Mouse (Mus musculus) right cerebral cortex, postnatal 25 days (tissue): Measurements from ENCODE around the gene Map4k4.

Experiments
- DNase-seq: peaks from one replicate; pipeline ENCODE4 v3.0.0; 2022

The Map4k4 gene

DNA sequence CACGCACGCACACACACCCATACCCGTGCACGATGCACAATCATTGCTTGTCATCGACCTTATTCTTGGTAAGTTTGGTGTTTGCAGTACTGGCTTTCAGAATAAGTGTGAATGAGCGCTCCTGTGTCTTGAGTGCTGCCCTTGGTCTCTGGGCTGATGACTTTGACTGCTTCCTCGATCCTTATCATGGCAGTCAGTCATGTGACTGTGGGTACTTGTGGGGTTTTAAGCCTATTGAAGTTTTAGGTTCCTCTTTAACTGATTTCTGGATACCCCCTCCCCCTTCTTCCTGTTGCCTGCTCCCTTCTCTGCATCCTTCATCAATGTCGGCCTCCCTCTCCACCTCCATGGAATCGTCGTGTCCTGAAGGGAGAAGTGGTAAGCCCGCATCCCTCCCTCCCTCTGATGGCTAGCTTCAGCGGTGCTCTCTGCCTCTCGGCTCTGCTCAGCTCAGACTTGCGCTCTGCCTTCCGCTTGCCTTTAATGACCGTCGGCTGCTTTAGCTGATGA lies 107.3 kb downstream of the Map4k4 start:
- DNase-seq: no peak

DNA sequence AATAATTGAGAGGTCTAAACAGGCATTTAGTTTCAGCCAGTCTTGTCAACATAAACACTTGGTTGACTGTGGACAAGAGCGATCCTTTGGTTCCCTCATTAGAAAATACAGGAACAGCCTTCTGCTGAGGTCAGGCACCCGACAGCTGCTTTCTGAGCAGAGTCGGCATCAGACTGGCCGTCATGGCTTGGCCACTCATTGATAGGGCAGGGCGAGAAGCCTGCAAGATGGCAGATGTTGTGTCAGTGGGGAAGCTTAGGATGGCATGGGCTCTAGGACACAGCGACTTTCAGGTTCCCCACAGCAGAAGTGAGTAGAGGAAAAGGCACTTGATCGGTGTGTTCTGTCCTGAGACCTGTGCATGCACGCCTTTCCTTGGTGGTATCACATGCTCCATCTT lies 112.0 kb downstream of the Map4k4 start:
- DNase-seq: no peak

DNA sequence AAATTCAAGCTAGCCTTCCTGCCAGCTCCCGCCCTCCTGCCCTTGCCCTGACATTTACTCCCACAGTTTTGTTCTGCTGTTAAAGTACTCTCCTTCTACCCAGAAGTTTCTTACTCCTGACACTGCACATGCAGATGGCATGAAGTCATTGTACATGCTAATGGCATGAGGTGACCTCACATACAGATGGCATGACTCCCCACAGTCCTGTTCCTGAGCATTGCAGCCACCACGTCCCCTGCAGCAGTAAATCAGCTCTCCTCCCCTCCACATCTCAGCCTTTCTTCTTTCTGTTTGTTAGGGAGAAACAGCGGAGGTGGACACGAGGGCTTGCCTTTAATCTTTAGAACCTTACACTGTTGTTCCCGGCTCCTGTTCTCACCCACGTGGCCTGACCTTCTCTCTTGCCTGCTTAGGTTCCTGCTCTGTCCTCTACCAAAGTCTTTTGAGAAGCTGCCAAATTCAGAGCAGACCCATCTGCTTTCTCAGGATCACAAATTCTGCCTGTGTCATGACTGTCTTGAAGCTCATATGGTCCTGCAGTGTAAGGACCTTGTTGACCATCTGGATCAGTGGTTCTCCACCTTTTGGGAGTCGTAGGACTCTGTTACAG lies 114.5 kb downstream of the Map4k4 start:
- DNase-seq: no peak

DNA sequence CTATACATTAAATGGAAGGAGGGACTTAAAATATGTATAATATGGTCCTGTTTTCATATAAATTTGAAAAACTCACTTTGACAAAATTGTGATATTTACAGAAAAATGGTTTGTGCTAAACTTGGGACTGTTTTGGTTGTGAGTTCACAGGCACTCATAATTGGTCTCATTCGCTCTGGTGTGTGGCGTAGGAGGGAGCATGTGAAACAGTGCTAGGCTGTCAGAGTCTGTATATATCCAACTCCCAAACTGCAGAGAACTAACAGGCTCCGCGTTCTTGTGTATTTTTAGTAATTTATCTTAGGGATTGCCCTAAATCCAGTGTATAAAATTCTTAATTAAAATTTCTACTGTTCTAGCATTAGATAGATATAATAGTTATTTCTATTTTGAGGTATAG lies 120.9 kb downstream of the Map4k4 start:
- DNase-seq: no peak

DNA sequence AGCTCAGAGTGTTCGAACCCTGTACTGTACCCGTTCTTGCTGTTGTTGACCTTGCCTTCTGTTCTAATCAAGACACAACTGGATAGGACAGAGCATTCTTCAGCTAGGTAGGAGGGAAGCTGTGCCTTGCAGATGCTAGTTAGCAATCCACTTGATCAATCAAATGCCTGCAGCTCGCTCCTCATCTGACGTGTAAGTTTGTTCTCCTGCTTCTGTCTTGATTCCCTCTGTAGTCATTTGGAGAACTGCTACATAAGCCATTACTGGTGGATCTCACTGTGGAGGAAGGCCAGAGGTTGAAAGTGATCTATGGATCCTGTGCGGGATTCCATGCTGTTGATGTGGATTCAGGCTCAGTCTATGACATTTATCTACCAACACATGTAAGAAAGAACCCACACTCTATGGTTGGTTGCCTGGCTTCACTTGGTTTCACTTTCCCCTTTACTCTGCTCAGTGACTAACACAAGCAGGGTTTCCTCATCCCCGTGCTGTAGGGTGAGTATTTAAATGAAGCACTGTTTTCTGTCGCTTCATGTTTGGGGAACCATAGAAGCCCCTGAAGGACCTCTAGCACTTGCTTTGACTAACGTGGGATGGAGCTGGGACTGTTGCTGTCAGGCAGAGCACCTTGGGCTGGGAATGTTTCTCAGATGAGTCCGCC lies 121.9 kb downstream of the Map4k4 start:
- DNase-seq: no peak

DNA sequence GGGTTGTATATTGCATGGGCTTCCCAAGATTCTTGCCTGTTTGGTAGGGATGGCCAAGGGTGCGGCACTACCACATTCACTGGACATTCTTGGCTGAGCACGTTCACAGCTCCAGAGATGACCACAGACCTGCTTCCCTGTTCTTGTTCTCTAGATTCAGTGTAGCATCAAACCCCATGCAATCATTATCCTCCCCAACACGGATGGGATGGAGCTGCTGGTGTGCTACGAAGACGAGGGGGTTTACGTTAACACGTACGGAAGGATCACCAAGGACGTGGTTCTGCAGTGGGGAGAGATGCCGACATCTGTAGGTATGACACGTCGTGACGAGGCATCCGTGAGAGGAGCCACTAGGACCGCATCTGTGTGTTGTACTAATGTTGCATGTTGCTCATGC lies 122.5 kb downstream of the Map4k4 start:
- DNase-seq: no peak

DNA sequence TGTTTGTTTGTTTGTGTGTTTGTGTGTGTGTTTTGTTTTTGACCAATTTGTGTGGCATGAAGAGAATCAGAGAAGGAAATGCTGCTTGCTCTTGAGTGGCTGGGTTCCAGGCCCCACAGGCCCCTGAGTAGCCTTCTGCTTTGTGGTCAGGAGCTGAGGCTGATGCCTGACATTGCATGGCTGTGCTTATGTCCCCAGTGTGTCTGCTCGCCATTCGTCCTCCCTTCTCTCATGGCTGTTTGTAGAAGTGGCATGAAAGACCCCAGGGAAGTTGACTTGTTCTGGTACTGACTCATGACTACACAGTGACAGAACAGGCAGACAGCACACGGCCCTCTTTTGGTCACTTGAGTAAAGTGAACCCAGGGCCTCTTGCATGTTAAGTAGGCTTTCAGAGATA lies 123.0 kb downstream of the Map4k4 start:
- DNase-seq: no peak

DNA sequence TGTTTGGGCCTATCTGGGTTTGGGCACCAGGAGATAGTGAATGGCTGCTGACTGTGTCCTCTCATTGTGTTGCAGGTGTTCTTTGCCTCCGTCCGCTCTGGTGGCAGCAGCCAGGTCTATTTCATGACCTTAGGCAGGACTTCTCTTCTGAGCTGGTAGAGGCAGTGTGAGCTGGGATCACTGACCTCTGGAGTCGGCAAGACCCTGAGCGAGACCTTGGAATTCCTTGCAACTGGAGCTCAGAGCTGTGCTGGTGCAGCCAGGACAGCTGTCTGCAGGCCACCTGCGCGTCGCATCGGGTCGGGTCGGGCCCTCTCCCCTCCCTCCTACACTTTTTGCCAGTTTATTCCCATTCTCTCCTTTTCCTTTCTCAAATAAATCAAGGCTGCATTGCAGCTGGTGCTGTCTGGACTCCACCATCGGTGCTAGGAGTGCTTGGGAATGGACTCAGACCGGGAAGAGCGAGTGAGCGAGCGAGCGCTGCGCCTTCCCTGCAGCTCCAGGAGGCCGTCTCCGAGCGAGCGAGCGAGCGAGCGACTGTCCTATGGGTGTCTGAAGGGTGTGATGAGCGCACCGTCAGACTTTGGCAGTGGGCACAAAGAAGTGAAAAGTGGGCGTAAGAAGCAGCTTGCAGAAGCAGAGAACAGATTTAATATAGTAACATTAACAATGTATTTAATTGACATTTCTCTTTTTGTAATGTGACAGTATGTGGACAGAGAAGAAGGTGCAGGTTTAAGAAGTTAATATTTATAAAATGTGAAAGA lies 124.0 kb downstream of the Map4k4 start:
- DNase-seq: peak; percentile 28

DNA sequence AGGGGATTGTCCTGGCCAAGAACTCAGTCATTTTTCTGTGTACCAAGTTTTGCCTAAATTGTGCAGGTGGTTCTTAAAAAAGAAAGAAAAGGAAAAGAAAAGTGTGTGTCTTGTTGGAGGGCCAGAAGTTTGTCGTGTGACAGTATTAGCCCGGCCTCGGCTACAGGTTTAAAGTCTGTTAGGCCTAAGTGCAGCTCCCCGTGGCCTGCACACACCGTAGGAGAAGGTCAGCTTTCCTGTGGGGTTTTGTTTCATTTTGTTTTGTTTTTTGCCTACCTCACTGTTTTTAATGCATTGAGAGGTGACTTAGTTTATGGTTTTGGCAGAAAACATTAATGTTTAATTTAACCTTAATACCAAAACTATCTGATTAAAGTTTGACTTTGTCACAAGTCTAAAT lies 124.7 kb downstream of the Map4k4 start:
- no peak for DNase-seq

DNA sequence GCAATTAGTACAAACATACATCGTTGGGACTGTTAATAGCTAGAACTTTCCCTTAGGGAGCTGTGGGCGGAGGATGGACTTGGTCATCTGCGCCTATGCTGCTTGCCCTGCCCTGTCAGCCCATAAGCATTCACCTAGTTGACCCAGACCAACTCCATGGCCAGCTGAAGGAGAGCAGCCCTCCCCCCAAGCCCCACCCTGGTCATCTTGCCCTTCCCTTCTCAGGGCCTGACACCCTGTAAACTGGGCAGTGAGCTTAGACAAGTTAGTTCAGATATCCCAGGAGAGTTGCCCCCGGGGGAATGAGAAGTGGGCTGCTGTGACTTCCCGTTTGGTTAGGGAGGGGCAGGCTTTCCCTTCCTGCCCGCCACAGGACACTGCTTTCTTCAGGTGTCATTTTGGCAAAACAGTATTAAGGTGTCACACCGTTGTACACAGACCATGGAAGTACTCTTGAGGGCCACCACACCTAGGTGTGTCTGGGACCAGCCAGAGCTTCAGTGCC lies 126.5 kb downstream of the Map4k4 start:
- no peak for DNase-seq

DNA sequence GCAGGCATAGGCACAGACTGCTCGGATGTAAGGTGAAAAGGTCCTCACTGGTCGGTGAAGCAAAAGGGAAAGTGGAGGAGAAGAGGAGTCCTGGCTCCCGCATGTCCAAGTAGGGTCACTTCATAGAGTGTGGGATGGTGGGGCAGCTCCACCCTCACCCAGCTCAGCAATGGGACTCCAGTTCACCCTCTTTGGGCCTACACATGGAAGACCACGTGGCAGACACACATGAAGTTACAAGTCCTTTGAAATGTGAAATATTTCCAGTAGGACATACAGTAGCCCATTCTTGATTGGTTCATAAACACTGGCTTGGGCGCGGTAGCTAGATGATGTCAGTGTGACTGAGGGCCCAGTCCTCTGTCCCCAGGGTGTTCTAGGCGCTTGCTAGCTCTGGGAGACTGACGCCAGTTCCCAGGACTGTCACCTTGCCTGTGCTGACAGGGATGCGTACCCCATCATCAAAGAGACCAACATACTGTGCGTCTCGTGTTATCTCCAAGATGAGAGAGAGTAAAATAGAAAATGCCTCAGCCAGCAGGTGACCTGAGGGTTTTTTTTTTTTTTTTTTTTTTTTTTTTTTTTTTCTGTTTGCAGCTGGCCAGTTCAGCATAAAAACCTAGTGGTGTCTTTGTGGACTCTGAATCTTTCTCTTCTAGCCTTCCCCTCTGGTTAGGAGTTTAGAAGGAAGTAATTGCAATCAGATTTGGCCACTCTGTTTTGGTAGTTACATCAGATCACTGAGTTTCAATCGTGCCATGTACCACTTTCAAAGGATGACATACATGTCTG lies 127.7 kb downstream of the Map4k4 start:
- DNase-seq: no peak

DNA sequence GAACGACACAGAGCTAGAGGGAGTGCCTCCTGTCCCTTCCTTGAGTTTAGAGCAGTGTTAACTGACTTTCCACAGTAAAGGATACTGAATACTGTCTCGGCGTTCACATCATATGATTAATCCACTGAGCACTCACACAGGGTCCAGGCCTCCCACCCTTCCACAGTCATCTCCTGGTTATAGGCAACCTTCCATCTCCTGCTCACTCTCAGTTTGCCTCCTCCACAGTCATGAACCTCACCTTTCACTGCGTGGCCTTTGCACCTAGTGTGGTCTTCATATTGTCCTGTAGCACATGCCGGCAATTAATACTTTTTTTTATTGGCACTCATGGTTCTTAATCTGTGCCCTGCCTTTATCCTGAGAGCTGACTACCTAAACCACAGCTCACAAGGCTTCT lies 128.9 kb downstream of the Map4k4 start:
- DNase-seq: no peak

DNA sequence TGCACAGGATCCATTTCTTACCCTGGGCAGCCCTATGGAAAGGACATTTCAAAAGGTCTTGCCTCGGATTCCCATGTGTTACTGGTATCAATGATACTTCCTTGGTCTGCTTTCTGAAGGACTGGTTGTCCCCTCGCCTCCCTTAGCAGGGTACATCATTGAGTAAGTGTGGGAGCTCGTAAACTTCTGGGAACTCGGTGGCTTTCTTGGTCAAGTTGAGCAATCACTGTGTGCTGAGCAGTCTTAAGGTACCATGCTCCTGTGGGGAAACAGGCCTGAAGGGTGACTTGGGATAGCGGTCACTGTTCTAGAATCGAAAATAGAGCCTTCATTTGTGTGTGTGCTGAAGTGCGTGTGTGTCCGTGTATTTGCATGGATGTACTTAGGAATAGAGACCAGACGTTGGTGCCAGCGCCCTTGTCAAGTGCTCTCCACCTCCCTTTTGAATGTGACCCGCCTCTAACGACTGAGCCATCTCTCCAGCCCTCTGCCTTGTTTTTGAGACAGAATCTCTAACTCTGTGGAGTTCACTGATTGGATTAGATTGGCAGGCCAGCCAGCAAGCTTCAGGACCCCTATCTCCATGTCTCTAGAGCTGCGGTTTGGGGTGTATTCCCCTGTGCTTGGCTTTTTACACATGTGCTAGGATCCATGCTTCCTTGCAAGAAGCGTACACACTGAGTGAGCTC lies 129.7 kb downstream of the Map4k4 start:
- no peak for DNase-seq

DNA sequence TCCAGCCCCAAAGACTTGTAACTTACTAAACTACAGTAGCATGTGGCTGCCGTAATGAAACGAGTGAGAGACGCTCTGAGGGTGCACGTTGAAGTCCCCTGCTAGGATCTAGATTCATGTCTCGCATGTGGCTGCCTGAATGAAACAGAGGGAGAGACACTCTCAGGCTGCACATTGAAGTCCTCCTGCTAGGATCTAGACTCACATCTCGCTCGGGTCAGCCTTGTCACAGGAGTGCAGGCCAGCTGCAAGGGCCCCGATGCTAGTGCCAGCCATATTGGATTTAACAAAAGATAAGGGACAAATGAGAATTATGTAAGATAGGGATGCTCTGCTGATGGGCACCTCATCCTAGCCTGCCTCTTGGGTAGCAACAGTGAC lies 130.3 kb downstream of the Map4k4 start:
- DNase-seq: no peak

DNA sequence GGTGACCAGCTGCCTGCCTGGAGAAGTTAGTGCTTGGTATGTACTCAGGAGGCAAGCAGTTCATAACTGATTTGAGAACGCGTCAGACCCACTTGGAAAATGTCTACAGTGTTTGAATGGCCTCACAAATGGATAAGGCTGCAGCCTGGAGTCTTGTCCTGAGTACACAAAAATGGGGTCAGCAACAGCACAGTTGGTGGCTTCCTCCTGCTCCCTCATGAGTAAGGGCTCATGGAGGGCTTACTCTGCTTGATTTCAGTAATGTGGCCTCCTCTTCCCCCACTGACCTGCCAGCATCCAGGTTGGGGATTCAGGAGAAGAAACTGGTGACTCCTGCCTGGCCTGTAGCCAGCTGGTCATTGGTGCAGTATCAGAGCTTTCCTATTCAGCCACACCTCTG lies 130.9 kb downstream of the Map4k4 start:
- DNase-seq: no peak

DNA sequence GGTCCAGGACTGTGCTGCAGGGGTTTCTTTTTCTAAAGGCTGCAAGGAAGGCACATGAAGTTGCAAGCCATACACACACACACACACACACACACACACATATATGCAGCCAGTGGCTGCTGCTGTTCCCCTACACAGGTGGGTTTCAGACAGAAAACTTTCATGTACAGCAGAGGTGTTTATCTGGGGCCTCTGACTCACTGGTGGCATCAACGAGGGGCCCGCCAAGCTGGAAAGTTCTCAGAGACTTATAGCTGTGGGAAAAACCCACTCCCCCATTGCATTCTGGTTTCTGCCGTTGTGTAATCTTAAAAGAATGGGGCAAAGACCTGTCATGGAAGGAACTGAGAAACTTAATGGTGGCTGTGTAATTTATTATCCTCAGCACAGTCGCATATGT lies 132.6 kb downstream of the Map4k4 start:
- no peak for DNase-seq

DNA sequence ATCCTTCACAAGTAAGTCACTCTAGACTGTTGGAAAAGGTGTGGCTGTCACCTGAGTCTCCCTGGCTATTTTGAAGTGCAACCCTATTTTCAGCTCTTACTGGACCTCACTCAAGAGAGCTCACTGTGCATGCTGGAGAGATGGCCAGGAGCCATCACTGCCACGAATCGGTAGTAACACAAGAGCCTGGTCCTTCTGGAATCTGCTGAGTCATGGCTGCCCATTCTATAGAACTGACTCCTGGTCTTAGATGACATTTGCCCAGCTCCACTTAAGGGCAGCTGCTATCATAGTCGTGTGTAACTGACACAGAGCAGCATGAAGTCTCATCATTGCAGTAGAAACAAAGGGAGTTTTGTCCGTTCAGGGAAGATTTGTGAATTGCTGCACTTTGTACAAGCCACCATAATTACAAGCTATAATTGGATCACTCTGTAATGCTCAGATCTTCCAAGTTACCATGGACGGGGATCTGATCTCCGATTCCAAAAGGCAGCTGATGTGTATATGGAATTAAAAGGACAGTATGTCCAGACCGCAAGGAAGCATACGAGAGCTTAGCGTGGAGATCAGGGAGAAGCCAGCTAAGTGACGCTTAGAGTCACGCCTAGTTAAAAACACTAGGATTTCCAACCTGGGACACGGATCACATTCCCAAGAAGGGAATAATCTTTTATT lies 133.2 kb downstream of the Map4k4 start:
- no peak for DNase-seq

DNA sequence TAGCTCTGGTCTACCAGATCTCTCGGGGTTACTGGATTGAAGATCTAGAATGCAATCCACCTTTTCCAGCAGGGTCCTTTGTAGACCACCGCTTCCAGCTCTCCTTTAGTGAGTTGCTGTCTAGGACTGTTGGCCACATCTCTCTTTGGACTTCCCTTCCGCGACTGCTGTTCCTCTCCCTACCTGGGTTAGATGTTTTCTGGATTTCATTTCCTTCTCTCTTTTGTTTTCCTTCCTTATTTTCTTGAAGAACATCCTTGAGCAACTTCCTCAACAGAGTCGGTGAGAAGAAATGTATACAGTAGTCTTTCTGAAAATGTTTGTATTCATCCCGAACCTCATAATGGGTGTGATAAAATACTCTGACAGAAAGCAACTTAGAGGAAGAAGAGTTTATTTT lies 137.1 kb downstream of the Map4k4 start:
- DNase-seq: no peak

DNA sequence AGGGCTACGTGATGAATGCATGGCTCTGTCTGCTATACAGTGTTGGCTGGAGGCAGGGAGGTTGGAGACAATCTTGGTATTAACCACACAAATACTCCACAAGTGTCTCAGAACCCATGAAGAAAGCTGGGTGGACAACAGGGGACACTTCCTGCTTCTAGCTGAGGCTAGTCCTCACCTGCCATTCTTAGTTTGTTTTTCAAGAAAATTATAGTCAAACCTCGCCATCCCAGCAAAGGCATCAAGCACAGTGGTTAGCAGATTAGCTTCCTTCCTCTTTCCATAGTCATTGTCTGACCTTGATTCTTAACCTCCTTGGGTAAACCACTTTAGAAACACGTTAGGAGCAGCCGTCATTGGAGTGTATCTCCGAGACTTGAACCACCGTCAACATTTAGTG lies 145.0 kb downstream of the Map4k4 start:
- DNase-seq: no peak

DNA sequence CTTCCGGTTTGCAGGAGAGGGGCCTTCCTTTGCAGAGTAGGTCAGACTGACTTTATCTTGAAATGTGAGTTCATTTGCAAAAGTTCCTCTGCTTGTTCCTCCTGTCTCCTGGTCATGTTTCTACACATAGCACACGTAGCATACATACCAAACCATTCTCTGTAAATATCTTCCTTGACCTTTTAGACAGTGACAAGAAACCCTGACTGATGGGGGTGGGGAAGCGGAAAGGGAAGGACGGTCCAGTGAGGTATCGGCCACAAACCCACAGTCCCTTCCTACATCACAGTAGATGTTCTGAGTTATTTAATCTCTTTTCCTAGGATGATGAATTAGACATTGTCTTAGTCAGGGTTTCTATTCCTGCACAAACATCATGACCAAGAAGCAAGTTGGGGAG lies 145.9 kb downstream of the Map4k4 start:
- no peak for DNase-seq

DNA sequence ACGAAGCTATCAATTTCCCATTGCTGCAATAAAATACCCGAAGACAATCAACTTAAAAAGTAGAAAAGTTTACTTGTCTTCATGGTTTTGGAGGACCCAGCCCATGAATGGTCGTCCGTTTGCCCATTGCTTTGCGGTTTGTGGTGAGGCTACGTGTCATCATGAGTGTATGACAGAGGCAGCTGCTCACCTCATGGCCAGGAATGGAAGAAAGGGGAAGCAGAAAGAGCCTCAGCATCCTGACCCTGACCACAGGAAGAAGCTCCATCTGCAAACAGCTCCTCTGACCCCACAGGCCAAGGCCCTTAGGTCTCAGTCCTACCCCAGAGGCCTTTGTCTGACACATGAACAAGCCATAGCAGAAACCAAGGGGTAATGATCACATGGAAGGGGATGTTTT lies 150.4 kb downstream of the Map4k4 start:
- DNase-seq: no peak

DNA sequence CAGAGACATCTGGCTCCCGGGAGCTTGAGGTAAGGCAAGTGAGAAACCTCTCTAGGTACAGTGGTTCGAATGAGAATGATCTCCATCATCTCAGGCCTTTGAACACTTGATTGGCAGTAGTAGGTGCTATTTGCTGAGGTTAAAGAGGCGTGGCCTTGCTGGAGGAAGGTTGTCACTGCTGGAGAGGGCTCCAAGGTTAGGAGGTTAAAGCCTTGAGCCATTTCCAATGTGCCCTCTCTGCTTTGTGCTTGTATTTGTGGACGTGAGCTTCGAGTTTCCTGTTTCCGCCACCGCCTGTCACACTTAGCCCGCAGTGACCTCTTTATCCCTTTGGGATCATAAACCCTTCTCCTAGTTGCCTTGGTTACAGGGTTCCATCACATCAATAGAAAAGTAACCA lies 151.4 kb downstream of the Map4k4 start:
- no peak for DNase-seq
